Mouse (Mus musculus): ENCODE results near the gene Apof. TPM values are rescaled to one million over a fixed set of nuclear protein-coding genes. Genes with fewer than 3 reads are reported as not detected.
A peak's percentile ranks its signal among the peaks of the same experiment; 100 is the strongest.
"Not testable (repeated sequence)": the region's sequence is repeated elsewhere in the genome, so short reads cannot be mapped to it uniquely, and the experiment has no call there.

Gene Apof
- polyA plus RNA-seq, 1 experiment from 2014 or later: not detected

- H3K36me3 ChIP-seq: peaks cover 85% of the 10 kb centered on the region
- H3K4me3 ChIP-seq: no peak overlapping the region
- no peaks in the 10 kb centered on the region for H3K9me3 ChIP-seq
- H3K27me3 ChIP-seq: no peaks in the 10 kb centered on the region
- no peaks in the 10 kb centered on the region for H3K4me1 ChIP-seq (replicated peaks)
- ATAC-seq (ENCODE audit: low read depth): no peak
- 94% methylated on average over 14 of the region's 14 CpGs for WGBS
- H3K27ac ChIP-seq (replicated peaks): no peak overlapping the region
- H3K4me2 ChIP-seq: no peak overlapping the region
- no peak overlapping the region for H3K9ac ChIP-seq
These were observed 13.2 kb downstream of the Apof start for GRCm38 (mm10) chr10:128281682-128282081.

- H3K9me3 ChIP-seq: no peaks in the 10 kb centered on the region
- no peak for ATAC-seq (ENCODE audit: low read depth)
- no peaks in the 10 kb centered on the region for H3K4me1 ChIP-seq (replicated peaks)
- H3K27ac ChIP-seq (replicated peaks): no peak overlapping the region
- WGBS: 90% methylated on average over 20 of the region's 20 CpGs
- no peaks in the 10 kb centered on the region for H3K27me3 ChIP-seq
- peaks cover 84% of the 10 kb centered on the region for H3K36me3 ChIP-seq
- H3K4me2 ChIP-seq: no peak overlapping the region
- H3K9ac ChIP-seq: no peak overlapping the region
- no peak overlapping the region for H3K4me3 ChIP-seq
These were observed 14.5 kb downstream of the Apof start for GRCm38 (mm10) chr10:128282886-128283450.

- 65% methylated on average over 31 of the region's 31 CpGs for WGBS
- Histone ChIP-seq H3K4me1 (replicated peaks) (no peaks in the 10 kb centered on the region), H3K27me3 (no peaks in the 10 kb centered on the region), H3K4me3 (no peak overlapping the region), H3K36me3 (peaks cover 83% of the 10 kb centered on the region), H3K9me3 (no peaks in the 10 kb centered on the region), H3K9ac (no peak overlapping the region), H3K4me2 (no peak overlapping the region), H3K27ac (replicated peaks) (no peak overlapping the region)
- ATAC-seq (ENCODE audit: low read depth): peak; percentile 50; the same call in 1 of the 2 replicates
These were observed 15.4 kb downstream of the Apof start for GRCm38 (mm10) chr10:128283604-128284579.

GRCm38 (mm10) chr10:128290594-128290993, 22.1 kb downstream of the Apof start:
- WGBS: 73% methylated on average over 1 of the region's 1 CpGs
- ATAC-seq (ENCODE audit: low read depth); H3K9ac ChIP-seq; H3K4me2 ChIP-seq; H3K27ac ChIP-seq (replicated peaks); H3K27me3 ChIP-seq; H3K4me3 ChIP-seq; H3K4me1 ChIP-seq (replicated peaks); H3K9me3 ChIP-seq: not testable (repeated sequence)
- H3K36me3 ChIP-seq: peaks cover 56% of the 10 kb centered on the region

GRCm38 (mm10) chr10:128296370-128297090, 28.1 kb downstream of the Apof start:
- Histone ChIP-seq H3K36me3 (peaks cover 14% of the 10 kb centered on the region), H3K27me3 (no peaks in the 10 kb centered on the region), H3K4me3 (no peak overlapping the region), H3K9ac (0 out of 2 replicates have a peak overlapping the region, but pooled peaks have one; percentile 26), H3K4me2 (no peak overlapping the region), H3K9me3 (no peaks in the 10 kb centered on the region), H3K27ac (replicated peaks) (no peak overlapping the region), H3K4me1 (replicated peaks) (peaks cover 17% of the 10 kb centered on the region)
- WGBS: 64% methylated on average over 13 of the region's 13 CpGs
- no peak for ATAC-seq (ENCODE audit: low read depth)

GRCm38 (mm10) chr10:128297221-128297620, 28.8 kb downstream of the Apof start:
- H3K4me2 ChIP-seq: no peak overlapping the region
- no peaks in the 10 kb centered on the region for H3K9me3 ChIP-seq
- ATAC-seq (ENCODE audit: low read depth): no peak
- H3K36me3 ChIP-seq: peaks cover 7% of the 10 kb centered on the region
- no peak overlapping the region for H3K27ac ChIP-seq (replicated peaks)
- H3K9ac ChIP-seq: no peak overlapping the region
- WGBS: 80% methylated on average over 4 of the region's 4 CpGs
- no peak overlapping the region for H3K4me3 ChIP-seq
- peaks cover 19% of the 10 kb centered on the region for H3K4me1 ChIP-seq (replicated peaks)
- no peaks in the 10 kb centered on the region for H3K27me3 ChIP-seq

GRCm38 (mm10) chr10:128297622-128298021, 29.2 kb downstream of the Apof start:
- peaks cover 23% of the 10 kb centered on the region for H3K4me1 ChIP-seq (replicated peaks)
- H3K27ac ChIP-seq (replicated peaks): no peak overlapping the region
- peaks cover 3% of the 10 kb centered on the region; the same call in 1 of the 2 replicates for H3K36me3 ChIP-seq
- H3K27me3 ChIP-seq: no peaks in the 10 kb centered on the region
- no peak overlapping the region for H3K4me3 ChIP-seq
- H3K9ac ChIP-seq: no peak overlapping the region
- no peak for ATAC-seq (ENCODE audit: low read depth)
- 71% methylated on average over 11 of the region's 11 CpGs for WGBS
- H3K4me2 ChIP-seq: no peak overlapping the region
- H3K9me3 ChIP-seq: no peaks in the 10 kb centered on the region

- WGBS: 72% methylated on average over 6 of the region's 6 CpGs
- H3K4me3 ChIP-seq: no peak overlapping the region
- H3K9ac ChIP-seq: no peak overlapping the region
- no peak for ATAC-seq (ENCODE audit: low read depth)
- H3K4me2 ChIP-seq: no peak overlapping the region
- peaks cover 23% of the 10 kb centered on the region for H3K4me1 ChIP-seq (replicated peaks)
- H3K36me3 ChIP-seq: no peaks in the 10 kb centered on the region
- no peak overlapping the region for H3K27ac ChIP-seq (replicated peaks)
- H3K27me3 ChIP-seq: no peaks in the 10 kb centered on the region
- H3K9me3 ChIP-seq: no peaks in the 10 kb centered on the region
These were observed 29.8 kb downstream of the Apof start for GRCm38 (mm10) chr10:128298243-128298642.

- H3K4me1 ChIP-seq (replicated peaks): peaks cover 25% of the 10 kb centered on the region
- no peaks in the 10 kb centered on the region for H3K36me3 ChIP-seq
- no peaks in the 10 kb centered on the region for H3K9me3 ChIP-seq
- no peak within 1 kb of the TSS for H3K4me3 ChIP-seq
- ATAC-seq (ENCODE audit: low read depth): no peak
- H3K27me3 ChIP-seq: no peaks in the 10 kb centered on the region
- no peak within 1 kb of the TSS for H3K27ac ChIP-seq (replicated peaks)
- no peak within 1 kb of the TSS for H3K4me2 ChIP-seq
- no peak within 1 kb of the TSS for H3K9ac ChIP-seq
- WGBS: 83% methylated on average over 11 of the region's 11 CpGs
These were observed 30.3 kb downstream of the Apof start, which contains the start of gene Il23a for GRCm38 (mm10) chr10:128298702-128299171. Il23a (minus strand) TSS chr10:128298752.

GRCm38 (mm10) chr10:128302357-128302756, 33.9 kb downstream of the Apof start:
- Histone ChIP-seq H3K4me2 (peak overlapping the region; percentile 68), H3K36me3 (0 out of 2 replicates have a peak, but pooled peaks cover 12% of the 10 kb centered on the region), H3K4me1 (replicated peaks) (peaks cover 24% of the 10 kb centered on the region), H3K4me3 (peak overlapping the region; percentile 59), H3K27ac (replicated peaks) (peak overlapping the region; percentile 94), H3K9me3 (no peaks in the 10 kb centered on the region), H3K27me3 (no peaks in the 10 kb centered on the region), H3K9ac (peak overlapping the region; percentile 91)
- no peak for ATAC-seq (ENCODE audit: low read depth)
- WGBS: 35% methylated on average over 3 of the region's 3 CpGs

GRCm38 (mm10) chr10:128302785-128303125, 34.3 kb downstream of the Apof start:
- Histone ChIP-seq H3K36me3 (0 out of 2 replicates have a peak, but pooled peaks cover 12% of the 10 kb centered on the region), H3K27ac (replicated peaks) (peak overlapping the region; percentile 94), H3K4me3 (peak overlapping the region; percentile 59), H3K27me3 (no peaks in the 10 kb centered on the region), H3K9me3 (no peaks in the 10 kb centered on the region), H3K4me2 (peak overlapping the region; percentile 68), H3K9ac (peak overlapping the region; percentile 91), H3K4me1 (replicated peaks) (peaks cover 20% of the 10 kb centered on the region)
- under 1% methylated on average over 9 of the region's 9 CpGs for WGBS
- ATAC-seq (ENCODE audit: low read depth): peak; percentile 54

Data from neural tube, embryonic 13.5 days (tissue).